Mouse (Mus musculus): Measurements from ENCODE around the gene Nab1.

Nab1 gene

GRCm38 (mm10) chr1:52470811-52471489 is 29.5 kb downstream of the Nab1 start:
- no peak for DNase-seq (ENCODE audit: low spot score in 2 of 2)

GRCm38 (mm10) chr1:52470326-52470725 is 30.2 kb downstream of the Nab1 start:
- DNase-seq (ENCODE audit: low spot score in 2 of 2), result no peak

- DNase-seq (ENCODE audit: low spot score in 2 of 2), result no peak
Measured at GRCm38 (mm10) chr1:52466518-52467120, 33.9 kb downstream of the Nab1 start.

GRCm38 (mm10) chr1:52465830-52466229 is 34.6 kb downstream of the Nab1 start:
- no peak for DNase-seq (ENCODE audit: low spot score in 2 of 2)

GRCm38 (mm10) chr1:52465264-52465663 is 35.2 kb downstream of the Nab1 start:
- no peak for DNase-seq (ENCODE audit: low spot score in 2 of 2)

- DNase-seq (ENCODE audit: low spot score in 2 of 2), result no peak
Measured at GRCm38 (mm10) chr1:52463305-52463704, 37.2 kb downstream of the Nab1 start.

GRCm38 (mm10) chr1:52456571-52456970 is 43.9 kb downstream of the Nab1 start:
- DNase-seq (ENCODE audit: low spot score in 2 of 2), result no peak

- DNase-seq (ENCODE audit: low spot score in 2 of 2), result peak in 1 of 2 experiments; percentile 4
Measured at GRCm38 (mm10) chr1:52454509-52455001, 45.9 kb downstream of the Nab1 start.

GRCm38 (mm10) chr1:52451360-52451759 is 49.1 kb downstream of the Nab1 start:
- DNase-seq (ENCODE audit: low spot score in 2 of 2), result no peak

- no peak for DNase-seq (ENCODE audit: low spot score in 2 of 2)
Measured at GRCm38 (mm10) chr1:52435856-52436255, 64.6 kb downstream of the Nab1 start.

- no peak for DNase-seq (ENCODE audit: low spot score in 2 of 2)
Measured at GRCm38 (mm10) chr1:52434085-52434484, 66.4 kb downstream of the Nab1 start.

- no peak for DNase-seq (ENCODE audit: low spot score in 2 of 2)
Measured at GRCm38 (mm10) chr1:52431806-52432205, 68.7 kb downstream of the Nab1 start.

- peak in 1 of 2 experiments; percentile 28 for DNase-seq (ENCODE audit: low spot score in 2 of 2)
Measured at GRCm38 (mm10) chr1:52430606-52431005, 69.9 kb downstream of the Nab1 start.

- DNase-seq (ENCODE audit: low spot score in 2 of 2), result no peak
Measured at GRCm38 (mm10) chr1:52430116-52430515, 70.4 kb downstream of the Nab1 start.

- DNase-seq (ENCODE audit: low spot score in 2 of 2), result no peak
Measured at GRCm38 (mm10) chr1:52427841-52428464, 72.5 kb downstream of the Nab1 start.

GRCm38 (mm10) chr1:52423846-52424245 is 76.6 kb downstream of the Nab1 start:
- no peak for DNase-seq (ENCODE audit: low spot score in 2 of 2)

GRCm38 (mm10) chr1:52423057-52423456 is 77.4 kb downstream of the Nab1 start:
- DNase-seq (ENCODE audit: low spot score in 2 of 2), result no peak

- no peak for DNase-seq (ENCODE audit: low spot score in 2 of 2)
Measured at GRCm38 (mm10) chr1:52422137-52422536, 78.3 kb downstream of the Nab1 start.

- no peak for DNase-seq (ENCODE audit: low spot score in 2 of 2)
Measured at GRCm38 (mm10) chr1:52421623-52422022, 78.9 kb downstream of the Nab1 start.

- peak in 1 of 2 experiments; percentile 8 for DNase-seq (ENCODE audit: low spot score in 2 of 2)
Measured at GRCm38 (mm10) chr1:52419088-52419819, 81.2 kb downstream of the Nab1 start.

Data from natural killer cell, adult 2 months (primary cell).